ENCODE assay signal across 26 mouse cellular contexts in genomic region chr9:84754828-84755227, GRCm38 (mm10).
"Had no signal": no experiment of that assay in that cellular context is flagged by ENCODE, and none has a peak within 500 bp of the region (broad histone marks: within the 10 kb centered on the region; RNA-seq: fewer than 3 reads in every experiment).

No protein-coding gene starts in this region.

- H3K9me3 ChIP-seq: embryonic facial prominence, embryonic 12.5 days; embryonic facial prominence, embryonic 13.5 days; embryonic facial prominence, embryonic 15.5 days; forebrain, embryonic 10.5 days; forebrain, embryonic 12.5 days; forebrain, embryonic 13.5 days; forebrain, embryonic 15.5 days had no signal

- H3K9ac ChIP-seq: embryonic facial prominence, embryonic 12.5 days; embryonic facial prominence, embryonic 13.5 days; embryonic facial prominence, embryonic 15.5 days; forebrain, embryonic 12.5 days; forebrain, embryonic 13.5 days; forebrain, embryonic 15.5 days; forebrain, postnatal 0 days had no signal

- H3K4me2 ChIP-seq: embryonic facial prominence, embryonic 12.5 days; embryonic facial prominence, embryonic 13.5 days; embryonic facial prominence, embryonic 15.5 days; forebrain, embryonic 12.5 days; forebrain, embryonic 13.5 days; forebrain, embryonic 15.5 days had no signal

- H3K4me3 ChIP-seq: embryonic facial prominence, embryonic 12.5 days; embryonic facial prominence, embryonic 13.5 days; embryonic facial prominence, embryonic 15.5 days; erythroblast, embryonic 14.5 days; forebrain, embryonic 10.5 days; forebrain, embryonic 12.5 days; forebrain, embryonic 13.5 days; forebrain, embryonic 15.5 days; gastrocnemius, adult 2 months; heart, adult 2 months had no signal

- H3K27me3 ChIP-seq: embryonic facial prominence, embryonic 12.5 days; embryonic facial prominence, embryonic 13.5 days; embryonic facial prominence, embryonic 15.5 days; forebrain, embryonic 12.5 days; forebrain, embryonic 13.5 days; forebrain, embryonic 15.5 days had no signal

- DNase-seq: cerebellum, adult 8-10 months; cerebellum, adult 9-11 months; cerebellum, postnatal 10 days; cerebellum, postnatal 14 days; cerebellum, postnatal 25 days; cerebellum, postnatal 36 days; embryo, embryonic 11 days; forebrain, postnatal 0 days; gastrocnemius, adult 2 months; gastrocnemius, postnatal 10 days; gastrocnemius, postnatal 14 days; gastrocnemius, postnatal 25 days; gastrocnemius, postnatal 36 days; heart, adult 11 months; heart, adult 18-20 months; heart, adult 2 months had no signal

- H3K4me1 ChIP-seq: embryonic facial prominence, embryonic 12.5 days; embryonic facial prominence, embryonic 13.5 days; embryonic facial prominence, embryonic 15.5 days; forebrain, embryonic 10.5 days; forebrain, embryonic 12.5 days; forebrain, embryonic 13.5 days; forebrain, embryonic 15.5 days had no signal

- ATAC-seq: forebrain, embryonic 13.5 days; forebrain, embryonic 14.5 days; forebrain, embryonic 15.5 days; forebrain, embryonic 16.5 days; forebrain, postnatal 0 days had no signal

- H3K36me3 ChIP-seq: embryonic facial prominence, embryonic 12.5 days; embryonic facial prominence, embryonic 13.5 days; embryonic facial prominence, embryonic 15.5 days; forebrain, embryonic 10.5 days; forebrain, embryonic 12.5 days; forebrain, embryonic 15.5 days had no signal

- H3K27ac ChIP-seq: embryonic facial prominence, embryonic 12.5 days; embryonic facial prominence, embryonic 13.5 days; embryonic facial prominence, embryonic 15.5 days; forebrain, embryonic 10.5 days; forebrain, embryonic 12.5 days; forebrain, embryonic 13.5 days; forebrain, embryonic 15.5 days; gastrocnemius, adult 2 months; heart, adult 2 months had no signal
